Mouse (Mus musculus): ENCODE data around the gene Fzd2.
A peak's percentile ranks its signal among the peaks of the same experiment; 100 is the strongest.
"Not testable (repeated sequence)": the region's sequence is repeated elsewhere in the genome, so short reads cannot be mapped to it uniquely, and the experiment has no call there.

Gene Fzd2

DNA sequence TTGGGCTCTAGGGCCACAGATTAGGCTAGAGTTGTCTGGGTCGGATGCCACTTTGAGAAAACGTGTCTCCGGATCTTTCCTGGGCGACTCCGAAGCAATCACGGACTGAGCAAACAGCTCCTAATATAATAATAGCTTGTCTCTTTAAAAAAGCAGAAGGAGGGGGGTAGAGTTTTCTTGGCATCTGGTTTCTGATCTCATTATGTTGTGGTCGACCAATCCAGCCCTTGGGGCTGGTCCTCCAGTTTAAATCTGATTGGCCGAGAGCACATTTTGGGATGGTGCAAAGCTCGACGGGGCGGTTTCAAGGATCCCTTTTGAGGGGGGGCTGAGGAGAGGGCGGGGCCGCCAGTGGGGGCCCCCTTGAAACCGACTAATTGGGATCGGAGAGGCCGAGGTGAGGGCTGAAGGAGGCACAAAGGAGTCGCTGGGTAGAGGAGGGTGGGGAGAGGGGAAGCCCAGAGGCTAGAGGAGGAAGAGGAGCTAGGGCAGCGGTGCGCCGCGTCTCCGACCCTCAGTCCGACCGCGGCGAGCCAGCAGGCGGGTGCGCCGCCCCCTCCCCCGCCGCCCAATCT lies at the start of gene Fzd2:
Gene Fzd2 (plus strand): TSS at position 387 of the 575 bp plus-strand sequence.
- peak; percentile 98 for DNase-seq

GRCm38 (mm10) chr11:102555400-102556030 lies 48.7 kb upstream of the Fzd2 start:
- DNase-seq = no peak

DNA sequence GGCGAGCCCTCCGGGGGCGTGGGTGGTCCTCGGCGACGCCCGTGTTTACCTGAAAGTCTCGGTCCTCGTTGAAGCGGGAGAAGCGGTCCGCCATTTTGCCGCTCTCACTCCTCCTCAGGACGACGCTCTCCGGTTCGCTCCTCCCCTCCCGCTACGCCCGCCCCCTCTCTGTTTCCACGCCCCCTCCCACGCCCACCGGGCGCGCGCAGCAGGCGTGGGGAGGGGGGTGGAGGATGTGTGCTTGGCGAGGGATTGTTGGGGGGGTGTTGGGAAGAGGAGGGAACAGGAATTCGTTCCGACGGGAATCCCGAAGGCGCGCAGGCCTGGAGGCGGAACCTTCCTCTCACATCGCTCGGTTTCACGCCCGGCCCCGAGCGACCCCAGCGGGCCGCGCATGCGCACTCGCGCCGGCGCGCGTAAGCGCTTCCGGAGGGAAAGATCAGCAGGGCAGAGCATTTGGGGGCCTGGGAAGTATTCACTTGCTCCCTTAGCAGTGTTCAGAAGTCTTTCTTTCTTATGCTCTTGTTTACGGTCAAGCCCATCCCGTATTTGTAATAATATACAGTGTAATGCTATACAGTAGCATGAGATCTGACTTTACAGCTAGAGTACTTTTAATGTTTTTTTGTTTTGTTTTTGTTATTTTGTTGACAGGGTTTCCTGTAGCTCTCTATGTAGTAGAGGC lies 48.0 kb upstream of the Fzd2 start, which contains the start of gene Gpatch8:
Gene Gpatch8 (minus strand): TSS at position 362 of the 685 bp plus-strand sequence.
- peak; percentile 97 for DNase-seq

DNA sequence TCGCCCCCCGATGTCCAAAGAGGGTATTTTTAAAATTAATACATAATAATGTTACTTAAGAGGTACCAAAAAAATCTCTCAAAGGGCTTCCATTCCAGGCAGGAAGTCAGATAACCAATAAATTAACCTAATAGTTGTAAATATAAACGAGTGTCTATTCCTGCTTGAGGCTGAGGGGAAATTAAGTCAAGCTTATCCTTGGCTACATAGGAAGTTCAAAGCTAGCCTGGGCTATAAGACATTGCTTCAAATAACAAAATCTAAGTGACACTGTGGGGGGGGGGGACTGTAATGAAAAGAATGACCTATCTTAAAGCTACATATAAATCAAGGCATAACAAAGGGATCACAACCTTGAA lies 47.5 kb upstream of the Fzd2 start:
- DNase-seq = no peak

DNA sequence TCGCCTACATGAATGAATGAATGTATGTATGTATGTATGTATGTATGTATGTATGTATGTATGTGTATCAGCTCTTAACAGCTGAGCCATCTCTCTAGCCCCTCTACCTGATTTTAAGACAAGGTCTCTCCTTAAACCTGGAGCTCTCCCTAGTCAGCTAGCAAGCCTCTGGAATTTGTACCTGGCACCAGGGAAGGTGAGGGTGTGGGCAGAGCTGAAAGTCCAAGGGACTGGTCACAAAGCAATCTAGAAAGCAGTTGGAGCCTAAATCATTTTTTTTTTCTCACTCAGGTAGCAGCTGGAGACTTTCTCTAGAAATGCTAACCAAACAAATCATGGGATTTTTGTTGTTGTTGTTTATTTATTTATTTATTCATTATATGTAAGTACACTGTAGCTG lies 46.8 kb upstream of the Fzd2 start:
- DNase-seq = no peak

GRCm38 (mm10) chr11:102558704-102559103 lies 45.5 kb upstream of the Fzd2 start:
- DNase-seq = no peak

DNA sequence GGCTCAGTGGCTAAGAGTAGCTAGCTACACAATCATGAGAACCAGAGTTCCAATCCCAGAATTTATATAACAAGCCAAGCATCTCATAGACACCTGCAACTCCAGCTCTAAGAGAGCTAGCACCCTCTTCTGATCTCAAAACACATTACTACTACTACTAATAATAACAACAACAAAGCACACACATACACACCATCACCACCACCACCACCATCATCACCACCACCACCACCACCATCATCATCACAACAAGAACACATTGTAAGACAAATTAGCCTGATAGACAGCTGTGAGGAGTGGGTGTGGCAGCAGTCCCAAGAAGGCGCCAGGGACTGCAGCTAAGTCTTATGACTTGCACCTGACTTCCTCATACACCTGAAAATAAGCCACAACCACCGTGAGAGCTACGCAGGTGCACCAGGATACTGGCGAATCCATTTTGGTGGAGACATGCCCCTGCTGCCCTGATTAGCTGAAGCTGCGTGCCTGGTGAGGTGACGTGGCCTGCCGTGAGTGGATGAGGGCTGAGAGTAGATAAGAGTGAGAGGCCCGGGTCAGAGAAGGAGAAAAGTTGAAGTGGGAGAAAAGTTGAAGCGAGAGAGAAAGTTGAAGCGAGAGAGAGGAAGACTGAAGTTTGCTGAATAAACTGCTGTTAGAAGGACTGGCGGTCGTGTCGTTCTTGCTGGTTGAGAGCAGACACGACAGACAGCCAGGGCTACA lies 39.1 kb upstream of the Fzd2 start:
- not testable (repeated sequence) for DNase-seq

GRCm38 (mm10) chr11:102565741-102566140 lies 38.5 kb upstream of the Fzd2 start:
- DNase-seq = no peak

- DNase-seq = no peak
Measured at GRCm38 (mm10) chr11:102566290-102566689, 37.9 kb upstream of the Fzd2 start.

DNA sequence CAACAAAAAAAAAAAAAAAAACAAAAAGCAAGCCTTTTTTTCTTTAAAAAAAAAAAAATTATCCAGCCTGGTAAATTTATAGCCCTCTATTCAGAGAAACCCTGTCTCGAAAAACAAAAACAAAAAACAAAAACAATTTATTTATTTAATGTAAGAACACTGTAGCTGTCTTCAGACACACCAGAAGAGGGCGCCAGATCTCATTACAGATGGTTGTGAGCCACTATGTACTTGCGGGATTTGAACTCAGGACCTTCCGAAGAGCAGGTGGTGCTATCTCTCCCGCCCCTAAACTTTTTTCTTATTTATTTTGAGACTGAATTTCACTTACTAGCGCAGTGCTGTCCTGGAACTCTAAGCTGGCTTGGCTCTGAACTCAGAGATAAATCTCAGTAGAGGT lies 37.0 kb upstream of the Fzd2 start:
- DNase-seq = no peak

- no peak for DNase-seq
Measured at GRCm38 (mm10) chr11:102567723-102568122, 36.5 kb upstream of the Fzd2 start.

DNA sequence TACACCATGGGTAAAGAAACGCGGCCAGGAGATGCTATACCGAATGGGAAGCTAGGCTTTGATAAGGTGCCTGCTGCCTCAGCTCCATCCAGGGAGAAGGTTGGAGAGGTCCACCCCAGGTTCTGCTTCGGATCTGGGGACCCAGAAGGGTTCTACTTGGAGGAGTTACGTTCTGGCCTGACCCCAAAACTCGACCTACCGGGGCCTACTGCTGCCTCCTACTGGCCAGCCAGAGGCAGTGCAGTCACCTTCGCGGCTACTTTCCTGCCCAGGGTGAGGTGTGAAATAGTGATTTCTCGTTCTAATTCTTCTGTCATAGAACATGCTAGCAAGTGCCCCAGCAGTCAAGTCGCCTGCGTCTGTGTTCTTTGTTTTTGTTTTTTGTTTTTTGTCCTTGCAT lies 36.0 kb upstream of the Fzd2 start:
- no peak for DNase-seq

- DNase-seq = no peak
Measured at GRCm38 (mm10) chr11:102568756-102569377, 35.3 kb upstream of the Fzd2 start.

DNA sequence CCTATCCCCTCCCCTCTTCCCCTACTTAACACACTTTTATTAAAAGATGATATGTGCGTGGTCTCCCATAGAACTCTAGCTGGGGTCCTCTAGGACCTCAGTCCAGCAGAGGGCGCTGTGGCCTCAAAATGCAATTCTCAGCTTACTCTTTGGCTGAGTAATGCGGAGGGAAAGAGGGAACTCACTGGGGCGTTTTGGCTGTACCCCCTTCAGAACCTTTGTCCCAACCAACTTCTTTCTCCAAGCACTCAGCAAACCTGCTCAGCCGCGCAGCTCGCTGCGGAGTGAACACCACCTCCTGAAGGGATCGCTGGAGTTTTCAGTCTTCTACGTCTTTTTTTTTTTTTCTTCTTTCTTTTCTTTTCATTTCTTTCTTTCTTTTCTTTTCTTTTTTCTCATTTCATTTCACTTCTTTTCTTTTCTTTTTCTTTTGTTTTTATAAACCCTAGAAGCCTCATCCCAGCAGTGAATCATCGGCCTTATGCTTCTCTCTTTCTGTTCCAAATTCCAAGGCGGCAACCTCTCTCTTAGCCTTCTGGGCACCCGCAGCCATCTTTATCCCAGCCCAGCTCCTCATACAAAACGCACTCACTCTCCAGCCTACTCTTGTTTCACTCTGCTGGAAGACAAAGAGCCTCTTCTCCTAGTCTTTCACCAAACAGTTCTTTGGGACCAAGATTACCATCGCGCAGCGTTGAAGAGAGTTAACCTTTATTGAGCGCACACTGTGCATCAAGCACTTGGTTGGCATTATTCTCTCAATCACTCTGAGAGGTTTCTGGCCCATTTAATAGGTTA lies 31.1 kb upstream of the Fzd2 start:
- DNase-seq = peak; percentile 95

GRCm38 (mm10) chr11:102575034-102575433 lies 29.2 kb upstream of the Fzd2 start:
- no peak for DNase-seq

- DNase-seq = no peak
Measured at GRCm38 (mm10) chr11:102576050-102576754, 28.0 kb upstream of the Fzd2 start.

DNA sequence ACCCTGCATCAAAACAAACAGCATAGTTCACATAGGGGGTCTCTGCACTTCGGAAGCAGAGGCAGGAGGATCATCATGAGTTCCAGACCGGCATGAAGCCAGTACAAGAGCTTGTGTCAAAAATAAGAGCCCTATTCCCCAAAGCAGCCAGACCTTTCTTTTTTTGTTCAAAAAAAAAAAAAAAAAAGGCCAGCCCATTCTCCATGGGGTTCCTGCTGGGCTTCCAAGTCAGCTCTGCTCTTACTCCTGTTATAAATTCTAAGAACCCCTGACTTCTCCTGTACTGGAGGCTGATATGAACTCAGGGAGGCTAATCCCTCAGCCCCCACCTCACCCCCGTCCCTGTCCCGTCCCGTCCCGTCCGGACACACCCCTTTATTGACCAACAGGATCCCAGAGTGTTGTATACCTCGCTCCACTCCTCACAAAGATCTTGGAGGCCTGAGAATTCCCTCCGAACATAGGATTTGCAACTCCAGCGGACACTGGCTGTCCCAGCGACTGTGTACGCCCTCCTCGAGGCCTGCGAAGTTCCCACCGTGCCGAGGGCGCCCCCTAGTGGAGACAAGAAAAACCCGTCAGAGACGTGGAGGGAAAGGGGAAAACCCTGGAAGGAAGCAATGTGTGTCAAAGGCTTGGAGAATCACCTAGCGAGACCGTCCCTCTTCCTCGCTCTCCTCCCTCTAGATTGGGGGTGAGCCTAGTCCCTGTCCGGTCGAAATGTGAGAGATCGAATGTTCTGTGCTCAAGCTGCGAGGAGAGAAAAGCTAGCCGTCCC lies 25.7 kb upstream of the Fzd2 start:
- DNase-seq = peak; percentile 89

- DNase-seq = peak; percentile 83
Measured at GRCm38 (mm10) chr11:102579165-102580033, 24.8 kb upstream of the Fzd2 start, which contains the start of gene Gm11627. Gene Gm11627, minus strand, starts transcription at chr11:102579461.

- no peak for DNase-seq
Measured at GRCm38 (mm10) chr11:102580034-102580330, 24.2 kb upstream of the Fzd2 start.

Data from embryo, embryonic 11 days (tissue).